Mouse (Mus musculus): ENCODE data around the gene Lrrc29. TPM values are rescaled to one million over a fixed set of nuclear protein-coding genes. Genes with fewer than 3 reads are reported as not detected.

Lrrc29 gene
- polyA plus RNA-seq, 1 experiment from 2014 or later, result 1.4 TPM

GRCm38 (mm10) chr8:105290554-105291314, 35.3 kb downstream of the Lrrc29 start:
- H3K27ac ChIP-seq, result no peak overlapping the region

GRCm38 (mm10) chr8:105289805-105290460, 36.1 kb downstream of the Lrrc29 start, which contains the start of gene 4931428F04Rik:
TSS of gene 4931428F04Rik (minus strand) at chr8:105289864.
- WGBS, result 2% methylated on average over 43 of the region's 43 CpGs
- Histone ChIP-seq H3K9me3 (replicated peaks) (no peaks in the 10 kb centered on the region), H3K27ac (peak within 1 kb of the TSS; percentile 93), H3K36me3 (peaks cover 7% of the 10 kb centered on the region), H3K4me1 (peaks cover 31% of the 10 kb centered on the region), H3K4me3 (peak within 1 kb of the TSS; percentile 63), H3K27me3 (ENCODE audit: low read depth, poor library complexity, severe bottlenecking) (peaks cover 57% of the 10 kb centered on the region)
- peak; percentile 63 for DNase-seq (ENCODE audit: low spot score)

More at GRCm38 (mm10) chr8:105290554-105291314, 35.3 kb downstream of the Lrrc29 start:
- H3K36me3 ChIP-seq, result 0 out of 2 replicates have a peak, but pooled peaks cover under 1% of the 10 kb centered on the region
- peak; percentile 95 for DNase-seq (ENCODE audit: low spot score)
- H3K9me3 ChIP-seq (replicated peaks), result no peaks in the 10 kb centered on the region
- peak overlapping the region; percentile 63 for H3K4me3 ChIP-seq
- WGBS, result 6% methylated on average over 31 of the region's 31 CpGs
- H3K27me3 ChIP-seq (ENCODE audit: low read depth, poor library complexity, severe bottlenecking), result peaks cover 54% of the 10 kb centered on the region
- H3K4me1 ChIP-seq, result peaks cover 32% of the 10 kb centered on the region

GRCm38 (mm10) chr8:105288958-105289732, 36.9 kb downstream of the Lrrc29 start:
- Histone ChIP-seq H3K4me3 (peak overlapping the region; percentile 63), H3K4me1 (peaks cover 31% of the 10 kb centered on the region), H3K36me3 (peaks cover 10% of the 10 kb centered on the region), H3K9me3 (replicated peaks) (no peaks in the 10 kb centered on the region), H3K27ac (peak overlapping the region; percentile 93), H3K27me3 (ENCODE audit: low read depth, poor library complexity, severe bottlenecking) (peaks cover 64% of the 10 kb centered on the region)
- under 1% methylated on average over 53 of the region's 53 CpGs for WGBS
- DNase-seq (ENCODE audit: low spot score), result peak; percentile 95

GRCm38 (mm10) chr8:105288231-105288630, 37.8 kb downstream of the Lrrc29 start:
- Histone ChIP-seq H3K4me3 (no peak overlapping the region), H3K36me3 (peaks cover 10% of the 10 kb centered on the region), H3K27ac (no peak overlapping the region), H3K4me1 (peaks cover 29% of the 10 kb centered on the region), H3K9me3 (replicated peaks) (no peaks in the 10 kb centered on the region), H3K27me3 (ENCODE audit: low read depth, poor library complexity, severe bottlenecking) (peaks cover 64% of the 10 kb centered on the region)
- no peak for DNase-seq (ENCODE audit: low spot score)
- 89% methylated on average over 5 of the region's 5 CpGs for WGBS

- Histone ChIP-seq H3K27ac (no peak overlapping the region), H3K9me3 (replicated peaks) (no peaks in the 10 kb centered on the region), H3K4me1 (peaks cover 32% of the 10 kb centered on the region), H3K4me3 (no peak overlapping the region), H3K36me3 (peaks cover 20% of the 10 kb centered on the region), H3K27me3 (ENCODE audit: low read depth, poor library complexity, severe bottlenecking) (peaks cover 68% of the 10 kb centered on the region)
- WGBS, result 93% methylated on average over 4 of the region's 4 CpGs
- no peak for DNase-seq (ENCODE audit: low spot score)
Measured at GRCm38 (mm10) chr8:105286907-105287306, 39.2 kb downstream of the Lrrc29 start.

- Histone ChIP-seq H3K27ac (no peak overlapping the region), H3K4me1 (peaks cover 27% of the 10 kb centered on the region), H3K9me3 (replicated peaks) (no peaks in the 10 kb centered on the region), H3K4me3 (no peak overlapping the region), H3K27me3 (ENCODE audit: low read depth, poor library complexity, severe bottlenecking) (peaks cover 77% of the 10 kb centered on the region), H3K36me3 (peaks cover 28% of the 10 kb centered on the region)
- WGBS, result 42% methylated on average over 12 of the region's 12 CpGs
- DNase-seq (ENCODE audit: low spot score), result no peak
Measured at GRCm38 (mm10) chr8:105285514-105285913, 40.6 kb downstream of the Lrrc29 start.

- H3K9me3 ChIP-seq (replicated peaks), result no peaks in the 10 kb centered on the region
- peaks cover 35% of the 10 kb centered on the region for H3K36me3 ChIP-seq
- no peak overlapping the region for H3K27ac ChIP-seq
- peak; percentile 72 for DNase-seq (ENCODE audit: low spot score)
- WGBS, result 11% methylated on average over 23 of the region's 23 CpGs
- H3K4me3 ChIP-seq, result no peak overlapping the region
- peaks cover 91% of the 10 kb centered on the region for H3K27me3 ChIP-seq (ENCODE audit: low read depth, poor library complexity, severe bottlenecking)
- H3K4me1 ChIP-seq, result peaks cover 15% of the 10 kb centered on the region
Measured at GRCm38 (mm10) chr8:105283074-105283473, 43.0 kb downstream of the Lrrc29 start.

GRCm38 (mm10) chr8:105282239-105282638, 43.8 kb downstream of the Lrrc29 start:
- peaks cover 14% of the 10 kb centered on the region for H3K4me1 ChIP-seq
- no peak overlapping the region for H3K4me3 ChIP-seq
- H3K27ac ChIP-seq, result no peak overlapping the region
- WGBS, result 87% methylated on average over 4 of the region's 4 CpGs
- H3K27me3 ChIP-seq (ENCODE audit: low read depth, poor library complexity, severe bottlenecking), result peaks cover 97% of the 10 kb centered on the region
- DNase-seq (ENCODE audit: low spot score), result no peak
- H3K36me3 ChIP-seq, result peaks cover 35% of the 10 kb centered on the region
- no peaks in the 10 kb centered on the region for H3K9me3 ChIP-seq (replicated peaks)

- peaks cover 14% of the 10 kb centered on the region for H3K4me1 ChIP-seq
- DNase-seq (ENCODE audit: low spot score), result no peak
- WGBS, result 88% methylated on average over 12 of the region's 12 CpGs
- H3K9me3 ChIP-seq (replicated peaks), result no peaks in the 10 kb centered on the region
- H3K4me3 ChIP-seq, result no peak overlapping the region
- peaks cover 35% of the 10 kb centered on the region for H3K36me3 ChIP-seq
- H3K27ac ChIP-seq, result no peak overlapping the region
- peaks cover 97% of the 10 kb centered on the region for H3K27me3 ChIP-seq (ENCODE audit: low read depth, poor library complexity, severe bottlenecking)
Measured at GRCm38 (mm10) chr8:105281821-105282220, 44.3 kb downstream of the Lrrc29 start.

- no peak for DNase-seq (ENCODE audit: low spot score)
- H3K27ac ChIP-seq, result no peak overlapping the region
- H3K9me3 ChIP-seq (replicated peaks), result no peaks in the 10 kb centered on the region
- 74% methylated on average over 3 of the region's 3 CpGs for WGBS
- H3K27me3 ChIP-seq (ENCODE audit: low read depth, poor library complexity, severe bottlenecking), result peaks cover 97% of the 10 kb centered on the region
- H3K36me3 ChIP-seq, result peaks cover 32% of the 10 kb centered on the region
- peaks cover 25% of the 10 kb centered on the region for H3K4me1 ChIP-seq
- no peak overlapping the region for H3K4me3 ChIP-seq
Measured at GRCm38 (mm10) chr8:105280567-105280966, 45.5 kb downstream of the Lrrc29 start.

- Histone ChIP-seq H3K4me1 (peaks cover 28% of the 10 kb centered on the region), H3K27me3 (ENCODE audit: low read depth, poor library complexity, severe bottlenecking) (peaks cover 100% of the 10 kb centered on the region), H3K4me3 (peak overlapping the region; percentile 22), H3K9me3 (replicated peaks) (no peaks in the 10 kb centered on the region), H3K36me3 (peaks cover 24% of the 10 kb centered on the region), H3K27ac (no peak overlapping the region)
- WGBS, result 3% methylated on average over 28 of the region's 28 CpGs
- DNase-seq (ENCODE audit: low spot score), result no peak
Measured at GRCm38 (mm10) chr8:105278911-105279334, 47.2 kb downstream of the Lrrc29 start.

GRCm38 (mm10) chr8:105276292-105277120, 49.6 kb downstream of the Lrrc29 start:
- 4% methylated on average over 30 of the region's 30 CpGs for WGBS
- Histone ChIP-seq H3K36me3 (peaks cover 11% of the 10 kb centered on the region; the same call in 1 of the 2 replicates), H3K27me3 (ENCODE audit: low read depth, poor library complexity, severe bottlenecking) (peaks cover 100% of the 10 kb centered on the region), H3K4me3 (peak overlapping the region; percentile 53), H3K9me3 (replicated peaks) (no peaks in the 10 kb centered on the region), H3K4me1 (peaks cover 22% of the 10 kb centered on the region), H3K27ac (peak overlapping the region; percentile 10; the same call in 1 of the 2 replicates)
- peak; percentile 72 for DNase-seq (ENCODE audit: low spot score)

All from limb, embryonic 10.5 days (tissue).